Mouse (Mus musculus) ES-Bruce4 (cell line): ENCODE measurements around the gene Cxcl2.

Experiments
- CTCF ChIP-seq: IDR thresholded peaks from one replicate; pipeline ENCODE4 v1.8.1; 2011; ENCODE audit warnings: low read depth, low read length
- EP300 ChIP-seq: IDR thresholded peaks from 2 replicates; pipeline ENCODE4 v1.6.1; 2011; ENCODE audit warnings: low read depth, low read length; ENCODE audit not compliant: insufficient read depth
- POLR2A ChIP-seq: IDR thresholded peaks from one replicate; pipeline ENCODE4 v1.8.1; 2011; ENCODE audit warnings: low read length; ENCODE audit not compliant: insufficient read depth

- TF ChIP-seq CTCF: peak; percentile 28
- no peak for TF ChIP-seq POLR2A
- TF ChIP-seq EP300: no peak
Measured at GRCm38 (mm10) chr5:90930971-90931851, 27.5 kb downstream of the Cxcl2 start, which contains the start of gene Mthfd2l.
